Mouse (Mus musculus) MEL (cell line): ENCODE measurements around the gene Olfr804.

Experiments used
- CTCF ChIP-seq, 3 experiments: IDR thresholded peaks in 2 of 3; conservative IDR thresholded peaks in 1 of 3; 2 replicates each; pipeline ENCODE4 v1.5.1; 2011 to 2012; ENCODE audit warnings: low read length in 3 of 3, low read depth in 2 of 3, mild to moderate bottlenecking in 2 of 3, improper control_type of control experiment in 1 of 3, inconsistent platforms in 1 of 3, mixed read lengths in 1 of 3, moderate library complexity in 1 of 3; ENCODE audit not compliant: control insufficient read depth in 1 of 3, insufficient read depth in 1 of 3, poor library complexity in 1 of 3, severe bottlenecking in 1 of 3
- GABPA ChIP-seq: IDR thresholded peaks from 2 replicates; pipeline ENCODE4 v1.6.1; 2012; ENCODE audit warnings: low read depth, mild to moderate bottlenecking, inconsistent platforms, low read length, improper control_type of control experiment, moderate library complexity
- HCFC1 ChIP-seq: IDR thresholded peaks from 2 replicates; pipeline ENCODE4 v1.6.1; 2012; ENCODE audit warnings: low read depth, mild to moderate bottlenecking, inconsistent platforms, low read length, improper control_type of control experiment, moderate library complexity
- KAT2A ChIP-seq: conservative IDR thresholded peaks from 2 replicates; pipeline ENCODE4 v1.6.1; 2012; ENCODE audit warnings: low read depth, low read length, improper control_type of control experiment, inconsistent platforms
- MAZ ChIP-seq: IDR thresholded peaks from 2 replicates; pipeline ENCODE4 v1.6.1; 2012; ENCODE audit warnings: low read depth, mild to moderate bottlenecking, inconsistent platforms, low read length, improper control_type of control experiment
- MEF2A ChIP-seq: IDR thresholded peaks from 2 replicates; pipeline ENCODE4 v1.6.1; 2014; ENCODE audit warnings: low read depth, mild to moderate bottlenecking, inconsistent platforms, low read length, improper control_type of control experiment; ENCODE audit not compliant: poor library complexity, insufficient replicate concordance, severe bottlenecking; ENCODE audit errors: extremely low read depth
- MXI1 ChIP-seq: IDR thresholded peaks from 2 replicates; pipeline ENCODE4 v1.6.1; 2011; ENCODE audit warnings: mild to moderate bottlenecking, low read depth, low read length, improper control_type of control experiment
- NELFE ChIP-seq: IDR thresholded peaks from 2 replicates; pipeline ENCODE4 v1.6.1; 2011; ENCODE audit warnings: low read depth, low read length, improper control_type of control experiment
- POLR2A ChIP-seq, 2 experiments: IDR thresholded peaks; 2 replicates each; pipeline ENCODE4 v1.6.1; 2011 to 2012; ENCODE audit warnings: low read length in 2 of 2, mild to moderate bottlenecking in 2 of 2, control low read depth in 1 of 2, improper control_type of control experiment in 1 of 2, low read depth in 1 of 2, moderate library complexity in 1 of 2; ENCODE audit not compliant: control insufficient read depth in 1 of 2, insufficient read depth in 1 of 2, poor library complexity in 1 of 2
- POLR2AphosphoS2 ChIP-seq: IDR thresholded peaks from 2 replicates; pipeline ENCODE4 v1.6.1; 2011; ENCODE audit warnings: low read length, improper control_type of control experiment
- SIN3A ChIP-seq: IDR thresholded peaks from 2 replicates; pipeline ENCODE4 v1.6.1; 2012; ENCODE audit warnings: low read length, improper control_type of control experiment, inconsistent platforms
- TCF12 ChIP-seq: IDR thresholded peaks from 2 replicates; pipeline ENCODE4 v1.6.1; 2014; ENCODE audit warnings: low read depth, mild to moderate bottlenecking, inconsistent platforms, low read length, improper control_type of control experiment, moderate library complexity
- USF1 ChIP-seq: IDR thresholded peaks from 2 replicates; pipeline ENCODE4 v1.6.1; 2014; ENCODE audit warnings: low read depth, mild to moderate bottlenecking, inconsistent platforms, low read length, improper control_type of control experiment, moderate library complexity

- TF ChIP-seq HCFC1 (no peak), CTCF (IDR thresholded peaks at IDR 0.05 in 2 of 3, conservative IDR thresholded peaks at IDR 0.05 in 1 of 3; ENCODE audit: control insufficient read depth in 1 of 3, insufficient read depth in 1 of 3, low read depth in 2 of 3, low read length in 3 of 3, poor library complexity in 1 of 3, severe bottlenecking in 1 of 3) (no peak), MXI1 (no peak), KAT2A (no peak), TCF12 (no peak), POLR2AphosphoS2 (no peak), POLR2A (IDR thresholded peaks at IDR 0.05; ENCODE audit: control insufficient read depth in 1 of 2, insufficient read depth in 1 of 2, low read depth in 1 of 2, low read length in 2 of 2, poor library complexity in 1 of 2) (no peak), USF1 (no peak), SIN3A (no peak), MAZ (no peak), NELFE (no peak), MEF2A (no peak), GABPA (no peak)
Observed at GRCm38 (mm10) chr10:129688069-129688468, 14.9 kb upstream of the Olfr804 start, which contains the start of gene Olfr802.
